10 mouse cellular contexts compared by ENCODE assay signal in the genomic region with DNA sequence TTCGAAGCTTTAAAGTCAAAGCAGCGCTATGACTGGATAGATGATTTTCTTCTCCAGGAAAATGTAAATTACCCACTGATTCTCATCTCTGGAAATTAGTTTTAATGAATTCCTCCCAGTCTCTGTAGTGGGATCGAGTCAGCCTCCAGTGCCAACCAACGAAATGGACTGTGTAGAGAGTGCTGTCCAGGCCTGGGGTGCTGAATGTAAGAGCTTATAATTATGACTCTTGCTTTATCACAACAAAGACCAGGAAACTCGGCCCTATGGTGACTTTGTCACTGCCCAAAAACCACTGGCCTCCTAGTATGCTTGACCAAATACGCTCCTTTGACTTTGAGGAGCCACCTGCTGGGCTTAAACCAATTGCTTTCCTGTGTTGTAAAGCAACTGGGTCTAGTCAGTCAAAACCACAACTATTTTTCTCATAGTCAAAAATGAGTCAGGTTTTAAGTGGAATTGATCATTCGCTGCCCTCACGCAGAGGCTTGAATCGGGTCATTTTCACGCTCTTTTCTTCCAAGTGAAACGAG. TPM values are rescaled to one million over a fixed set of nuclear protein-coding genes. Genes with fewer than 3 reads are reported as not detected.
DNase-seq lines count a peak whose midpoint lies in the region; ATAC-seq and TF ChIP-seq lines count a peak whose summit lies in the region.
"Had no signal": no experiment of that assay in that cellular context is flagged by ENCODE, and none has a peak within 500 bp of the region (broad histone marks: within the 10 kb centered on the region; RNA-seq: fewer than 3 reads in every experiment).

No protein-coding gene starts in this region.

- H3K27ac ChIP-seq in midbrain, embryonic 10.5 days (replicated peaks): no peak overlapping the region
- H3K27ac ChIP-seq in stomach, postnatal 0 days (replicated peaks): no peak overlapping the region
- H3K27ac ChIP-seq: limb, embryonic 13.5 days had no signal

- no peak for TF ChIP-seq EP300 in stomach, postnatal 0 days (optimal IDR thresholded peaks at IDR 0.05)

- CTCF ChIA-PET in Patski (lab: Charles Lee): interaction anchor here (0.9 kb wide), 1 partner anchor 16 kb away, joined by 4 read pairs; no protein-coding TSS in a partner anchor

- H3K4me3 ChIP-seq in midbrain, embryonic 10.5 days: peak overlapping the region; percentile 79
- no peak overlapping the region for H3K4me3 ChIP-seq in stomach, postnatal 0 days (ENCODE audit: low read depth, low read length)

- no peak for TF ChIP-seq CTCF in Patski (IDR thresholded peaks at IDR 0.05)
- TF ChIP-seq CTCF in stomach, postnatal 0 days (IDR thresholded peaks at IDR 0.05; ENCODE audit: low read depth): no peak

- H3K9me3 ChIP-seq in midbrain, embryonic 10.5 days (replicated peaks): no peaks in the 10 kb centered on the region
- H3K9me3 ChIP-seq in stomach, postnatal 0 days (ENCODE audit: control insufficient read depth, low read length): no peaks in the 10 kb centered on the region
- H3K9me3 ChIP-seq: limb, embryonic 13.5 days had no signal

- peaks cover 35% of the 10 kb centered on the region for H3K4me1 ChIP-seq in midbrain, embryonic 10.5 days
- H3K4me1 ChIP-seq in stomach, postnatal 0 days (replicated peaks; ENCODE audit: control insufficient read depth, insufficient read depth): peaks cover 5% of the 10 kb centered on the region; the same call in 1 of the 2 replicates

- POLR2A ChIA-PET in Patski (lab: Charles Lee): no interaction called here

- peak; percentile 24 for DNase-seq in heart, postnatal 4 days
- DNase-seq in heart, adult 8-10 months (ENCODE audit: low spot score): no peak
- peak; percentile 78 for DNase-seq in Patski (ENCODE audit: low read depth, low spot score)
- peak; percentile 40 for DNase-seq in forelimb bud, embryonic 11.5 days (ENCODE audit: low read depth, low spot score)
- DNase-seq in midbrain, embryonic 10.5 days (ENCODE audit: low spot score): no peak
- DNase-seq in cerebellum, postnatal 4 days (ENCODE audit: low spot score in 2 of 2): no peak
- no peak for DNase-seq in stomach, postnatal 0 days (ENCODE audit: low spot score)
- DNase-seq in gastrocnemius, postnatal 10 days: no peak
- DNase-seq: spleen, adult 18-20 months had no signal

- WGBS in midbrain, embryonic 10.5 days: 20% methylated on average over 11 of the region's 11 CpGs
- WGBS in stomach, postnatal 0 days: 42% methylated on average over 11 of the region's 11 CpGs

- no peak overlapping the region for H3K4me2 ChIP-seq in stomach, postnatal 0 days (replicated peaks; ENCODE audit: low read depth)

- peak; percentile 49 for ATAC-seq in Patski
- ATAC-seq in stomach, postnatal 0 days (ENCODE audit: low FRiP score, low TSS enrichment): no peak

- peaks cover 16% of the 10 kb centered on the region for H3K27me3 ChIP-seq in Patski
- H3K27me3 ChIP-seq in midbrain, embryonic 10.5 days (ENCODE audit: low read depth, poor library complexity, severe bottlenecking): peaks cover 68% of the 10 kb centered on the region
- no peaks in the 10 kb centered on the region for H3K27me3 ChIP-seq in stomach, postnatal 0 days (ENCODE audit: control insufficient read depth, insufficient read depth, low read length)

- no peaks in the 10 kb centered on the region for H3K36me3 ChIP-seq in midbrain, embryonic 10.5 days
- no peaks in the 10 kb centered on the region for H3K36me3 ChIP-seq in stomach, postnatal 0 days (ENCODE audit: control insufficient read depth, insufficient read depth, low read length)
- H3K36me3 ChIP-seq: limb, embryonic 13.5 days had no signal

- H3K9ac ChIP-seq in stomach, postnatal 0 days (ENCODE audit: low read length): no peak overlapping the region

- in situ Hi-C loops in Patski (cut with MboI; ENCODE audit: low pct_unique_long_range_greater_than_20kb): no loop called here

RNA-seq across cellular contexts. Expression of a gene that starts 41.9 kb away (rescaled TPM):
- 1 to 10 TPM; 3.7 to 4.9 TPM for total RNA-seq in heart, postnatal 4 days (2021)
- 1 to 10 TPM; 1.6 to 3.4 (median 1.9) TPM for total RNA-seq in heart, adult 8-10 months (2022)
- 0.24 TPM for polyA plus RNA-seq in Patski (2021)
- polyA plus RNA-seq in midbrain, embryonic 10.5 days (2016; fragmentation: Nextera tagmentation; extraction: Ambion mirVana): 1.1 and 2.2 TPM in 2 replicates
- 3.8 and 4.1 TPM in 2 replicates for polyA plus RNA-seq in stomach, postnatal 0 days (2015; fragmentation: Nextera tagmentation; extraction: Ambion mirVana)
- under 1 TPM; 0.86 to 0.87 TPM for total RNA-seq in gastrocnemius, postnatal 10 days (2021)

RNA-seq across cellular contexts. Expression of a gene that starts 55.7 kb away (rescaled TPM):
- total RNA-seq in heart, postnatal 4 days (2021): 10 to 100 TPM; 66.2 to 66.9 TPM
- 10 to 100 TPM; 87.6 to 95.8 (median 92.4) TPM for total RNA-seq in heart, adult 8-10 months (2022)
- 198 TPM for polyA plus RNA-seq in Patski (2021)
- polyA plus RNA-seq in midbrain, embryonic 10.5 days (2016; fragmentation: Nextera tagmentation; extraction: Ambion mirVana): 35.8 and 36.4 TPM in 2 replicates
- 25.7 and 26.1 TPM in 2 replicates for polyA plus RNA-seq in stomach, postnatal 0 days (2015; fragmentation: Nextera tagmentation; extraction: Ambion mirVana)
- total RNA-seq in gastrocnemius, postnatal 10 days (2021): 10 to 100 TPM; 43.5 to 57.5 TPM

Comparison
In these comparisons a context has a peak if more than half of its experiments do, and no peak if none do; other contexts are left out.
1. DNase-seq: peak in heart, postnatal 4 days (single experiment), Patski (single experiment) and forelimb bud, embryonic 11.5 days (single experiment); none in heart, adult 8-10 months (single experiment), midbrain, embryonic 10.5 days (single experiment), cerebellum, postnatal 4 days (0 of 2), stomach, postnatal 0 days (single experiment) and gastrocnemius, postnatal 10 days (single experiment).